Mouse (Mus musculus) E14TG2a.4 (cell line): ENCODE results near the gene Cntn6.

Experiments
- CTCF ChIP-seq: conservative IDR thresholded peaks from 2 replicates; pipeline ENCODE4 v1.5.1; 2014; ENCODE audit warnings: low read length
- NANOG ChIP-seq: IDR thresholded peaks from 2 replicates; pipeline ENCODE4 v1.6.1; 2014; ENCODE audit warnings: borderline replicate concordance, low read length, mixed read lengths
- POU5F1 ChIP-seq: IDR thresholded peaks from 2 replicates; pipeline ENCODE4 v1.6.1; 2014; ENCODE audit warnings: low read length, borderline replicate concordance

GRCm38 (mm10) chr6:104815610-104816009 lies 323.0 kb downstream of the Cntn6 start:
- TF ChIP-seq CTCF (no peak), POU5F1 (no peak), NANOG (no peak)
